Mouse (Mus musculus) left cerebral cortex, postnatal 36 days (tissue): ENCODE results near the gene Fgd6. TPM values are rescaled to one million over a fixed set of nuclear protein-coding genes. Genes with fewer than 3 reads are reported as not detected.

ENCODE experiments used
- DNase-seq, 2 experiments: peaks; one replicate each; pipeline ENCODE4 v3.0.0; 2021 to 2022; ENCODE audit warnings: low spot score in 2 of 2, mixed read lengths in 1 of 2
- intact Hi-C: fragments of 180-260 bp; cut with DNase I; formaldehyde crosslinking; loops from one replicate; pipeline ENCODE4 v1.15.1; 2025
- total RNA-seq, 2 experiments: library from RNA; stranded (reverse); gene quantifications; 2 replicates each; pipeline ENCODE4 v1.2.3; 2021

The Fgd6 gene
- total RNA-seq: 10 to 100 TPM in 1 of 2 experiments, 1 to 10 TPM in 1; 9.7 to 11.8 TPM

DNA sequence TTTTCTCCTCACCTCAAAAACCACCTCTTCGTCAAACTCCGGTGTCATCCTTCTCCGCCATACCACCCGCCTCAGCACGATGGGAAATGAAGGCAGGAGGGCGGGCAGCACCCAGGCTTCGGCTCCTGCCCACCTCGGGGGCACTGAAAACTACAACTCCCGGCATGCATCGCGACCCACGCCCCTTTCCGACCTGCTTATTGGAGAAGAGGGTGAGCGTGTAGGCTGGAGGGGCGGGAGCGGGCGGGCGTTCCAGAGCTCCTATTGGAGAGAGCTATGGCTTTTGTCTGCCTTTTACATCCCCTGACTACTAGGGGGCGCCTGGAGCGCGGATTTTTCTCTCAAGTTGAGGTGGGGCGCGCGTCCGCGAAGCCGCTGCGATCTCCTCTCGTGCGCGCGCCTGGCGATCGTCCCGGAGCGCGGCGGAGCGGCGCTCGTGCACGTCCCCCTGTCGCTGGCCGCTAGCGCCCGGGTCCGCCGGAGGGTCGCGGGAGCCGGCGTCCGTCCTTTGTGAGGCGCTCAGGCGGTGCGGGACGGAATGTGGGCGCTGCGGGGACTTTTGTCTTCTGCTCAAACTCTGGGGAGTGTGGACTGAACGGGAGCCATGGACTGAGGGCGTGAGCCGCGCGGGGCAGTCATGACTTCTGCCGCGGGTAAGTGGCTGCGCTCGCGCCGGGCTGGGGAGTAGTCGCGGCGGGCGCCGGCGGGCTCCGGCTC lies at the start of gene Fgd6, which contains the start of gene Vezt:
Gene Fgd6, plus strand, starts transcription at position 344 of the 717 bp plus-strand sequence.
Gene Vezt, minus strand, starts transcription at position 160 of the 717 bp plus-strand sequence.
- intact Hi-C loops: loop anchor here (1.0 to 5.0 kb wide), 3 partner anchors 46 to 112 kb away; partner anchors contain the start of gene Nr2c1
- peak; percentile 98 for DNase-seq

DNA sequence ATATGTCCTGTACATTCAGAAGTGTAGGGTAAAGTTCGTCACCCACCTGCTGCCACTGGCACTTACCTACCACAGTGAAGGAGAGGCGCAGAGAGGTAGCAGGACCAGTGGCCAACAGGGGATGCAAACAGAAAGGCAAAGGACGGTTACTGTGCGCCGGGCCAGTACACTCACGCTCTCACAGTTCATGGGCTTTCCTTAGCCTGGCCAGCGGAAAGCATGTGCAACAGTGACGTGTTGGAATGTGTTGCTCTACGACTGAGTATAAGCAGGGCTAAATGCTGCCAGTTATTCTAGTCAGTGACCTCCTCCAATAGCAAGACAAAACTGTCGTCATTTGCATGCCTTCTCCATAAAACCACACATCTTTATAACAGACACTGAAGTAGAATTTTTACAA lies 41.7 kb upstream of the Fgd6 start:
- DNase-seq: no peak
- intact Hi-C loops: no loop called here

DNA sequence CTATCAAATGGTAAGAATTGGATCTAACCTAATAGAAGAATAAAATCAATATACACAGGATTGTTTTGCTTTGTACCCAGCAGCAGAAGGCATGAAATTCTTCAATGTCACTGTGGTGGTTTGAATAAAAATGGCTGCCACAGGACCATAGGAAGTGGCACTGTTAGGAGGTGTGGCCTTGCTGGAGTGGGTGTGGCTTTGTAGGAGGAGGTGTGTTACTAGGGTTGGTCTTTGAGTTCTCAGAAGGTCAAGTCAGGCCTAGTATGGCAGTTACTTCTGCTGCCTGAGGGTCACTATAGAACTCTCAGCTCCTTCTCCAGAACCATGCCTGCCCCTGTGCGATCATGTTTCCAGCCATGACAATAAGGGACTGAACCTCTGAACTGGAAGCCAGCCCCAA lies 40.7 kb upstream of the Fgd6 start:
- intact Hi-C loops: no loop called here
- no peak for DNase-seq

DNA sequence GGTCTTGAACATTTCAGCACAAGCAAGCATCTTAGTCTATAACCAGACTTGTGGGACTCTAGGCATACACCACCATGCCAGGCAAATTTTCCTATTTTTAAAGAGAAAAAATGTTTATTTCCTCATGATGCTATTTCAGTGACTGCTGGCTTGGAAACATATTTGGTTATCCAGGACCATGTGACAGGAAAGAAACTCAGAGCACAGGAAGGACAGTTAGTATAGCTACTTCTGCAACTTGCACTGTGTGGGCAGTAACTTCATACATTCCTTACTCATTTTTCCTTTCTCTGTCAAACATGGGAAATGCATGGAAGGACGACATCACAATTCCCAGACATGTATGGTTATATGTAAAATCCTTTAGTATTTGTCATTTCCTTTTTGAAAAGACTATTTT lies 36.4 kb upstream of the Fgd6 start:
- no peak for DNase-seq
- intact Hi-C loops: no loop called here

DNA sequence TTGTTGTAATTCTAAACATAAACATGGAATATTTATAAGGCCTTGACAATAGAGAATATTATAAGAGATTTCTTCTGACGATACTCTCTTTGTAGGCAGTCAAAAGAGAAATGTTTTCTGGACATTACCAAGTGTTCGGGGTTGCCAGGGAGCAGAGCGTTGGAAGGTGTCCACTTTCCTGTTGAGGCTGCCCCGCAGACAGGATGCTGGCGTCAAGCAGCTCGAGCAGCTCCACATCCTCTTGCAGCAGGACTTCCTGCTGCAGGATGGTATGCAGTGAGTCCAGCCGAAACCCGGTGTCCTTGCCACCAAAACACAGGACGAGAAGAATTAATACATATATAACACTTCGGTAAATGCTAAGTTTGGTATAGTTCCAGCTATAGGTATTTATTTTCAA lies 35.6 kb upstream of the Fgd6 start:
- intact Hi-C loops: no loop called here
- DNase-seq: no peak

DNA sequence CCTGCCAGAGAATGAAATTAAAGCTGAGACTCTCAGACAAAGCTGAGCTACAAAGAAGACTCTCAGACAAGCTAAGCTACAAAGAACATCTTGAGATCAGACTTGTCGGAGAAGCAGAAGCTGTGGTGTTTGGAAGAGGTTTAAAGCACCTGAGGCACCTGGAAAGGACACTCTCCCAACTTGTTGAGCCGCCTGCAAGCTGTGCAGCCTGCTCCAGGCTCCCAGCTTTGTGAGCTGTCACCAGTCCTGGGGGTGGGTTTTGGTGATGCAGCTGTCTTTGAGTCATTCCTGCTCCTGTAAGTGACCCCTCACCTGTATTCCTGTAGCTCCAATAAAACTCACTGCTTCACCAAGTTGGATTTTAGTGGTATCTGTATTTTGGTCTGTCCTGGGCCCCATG lies 27.4 kb upstream of the Fgd6 start:
- intact Hi-C loops: no loop called here

DNA sequence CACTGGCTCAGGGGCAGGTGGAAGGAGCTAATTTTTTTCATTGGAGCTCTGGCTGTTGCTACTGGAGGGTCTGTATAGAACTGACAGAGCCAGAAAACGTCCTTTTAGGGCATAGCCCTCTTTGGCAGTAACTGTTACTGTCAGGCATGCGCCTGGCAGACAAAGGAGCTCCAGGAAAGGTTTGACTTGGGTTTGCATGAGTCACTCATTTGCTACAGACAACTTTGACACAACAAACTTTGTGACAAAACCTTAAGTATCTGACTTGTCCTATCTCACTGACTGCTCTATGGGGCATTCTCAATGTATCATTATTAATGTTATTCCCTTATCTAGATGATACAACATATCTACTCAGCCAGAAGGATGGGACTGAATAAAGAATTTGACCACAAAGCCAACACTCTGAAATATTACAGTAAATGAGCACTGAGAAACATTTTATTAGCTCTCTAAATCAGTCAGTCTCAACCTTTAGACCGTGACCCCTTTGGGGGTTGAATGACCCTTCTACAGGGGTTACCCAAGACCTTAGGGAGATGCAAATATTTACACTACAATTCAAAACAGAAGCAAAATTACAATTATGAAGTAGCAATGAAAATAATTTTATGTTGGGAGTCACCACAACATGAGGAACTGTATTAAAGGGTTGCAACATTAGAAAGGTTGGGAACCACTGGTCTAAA lies 25.7 kb upstream of the Fgd6 start:
- no peak for DNase-seq
- intact Hi-C loops: no loop called here

More for the DNA sequence above, 27.4 kb upstream of the Fgd6 start:
- no peak for DNase-seq

DNA sequence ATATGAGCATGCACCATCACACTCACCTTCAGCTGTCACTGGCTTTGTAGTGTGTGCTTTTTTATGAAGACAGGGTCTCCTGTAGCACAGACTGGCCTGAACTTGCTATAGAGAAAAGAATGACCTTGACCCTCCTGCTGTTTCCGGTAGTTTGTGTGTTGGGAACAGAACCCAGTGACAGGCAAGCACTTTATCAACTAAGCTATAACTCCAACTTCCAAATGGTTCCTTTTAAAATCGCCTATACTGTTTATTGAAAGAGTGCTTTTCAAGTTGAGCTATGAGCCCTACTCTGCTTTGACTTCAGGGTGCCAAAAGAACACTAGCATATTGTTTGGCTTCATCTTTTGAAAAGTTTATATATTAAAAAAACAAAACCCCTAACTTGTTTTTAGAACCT lies 24.8 kb upstream of the Fgd6 start:
- DNase-seq: no peak
- intact Hi-C loops: no loop called here

DNA sequence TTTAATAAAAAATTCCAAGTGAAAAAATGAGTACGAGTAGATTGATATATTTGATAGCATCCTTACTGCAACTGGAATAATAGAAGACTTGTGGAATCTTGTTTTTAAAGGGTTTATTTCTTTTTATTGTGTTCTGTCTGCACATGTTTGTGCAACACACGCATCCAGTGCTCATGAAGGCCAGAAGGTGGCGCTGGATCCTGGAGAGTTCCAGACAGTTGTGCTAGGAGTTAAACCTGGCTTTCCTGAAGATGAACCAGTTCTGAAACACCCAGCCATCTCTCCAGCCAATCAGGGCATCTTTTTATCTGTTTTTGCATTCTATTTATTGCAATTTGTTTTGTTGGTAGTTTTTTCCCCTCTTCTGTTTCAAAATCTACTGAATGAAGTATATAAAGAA lies 22.6 kb upstream of the Fgd6 start:
- intact Hi-C loops: no loop called here
- DNase-seq: peak in 1 of 2 experiments; percentile 28

DNA sequence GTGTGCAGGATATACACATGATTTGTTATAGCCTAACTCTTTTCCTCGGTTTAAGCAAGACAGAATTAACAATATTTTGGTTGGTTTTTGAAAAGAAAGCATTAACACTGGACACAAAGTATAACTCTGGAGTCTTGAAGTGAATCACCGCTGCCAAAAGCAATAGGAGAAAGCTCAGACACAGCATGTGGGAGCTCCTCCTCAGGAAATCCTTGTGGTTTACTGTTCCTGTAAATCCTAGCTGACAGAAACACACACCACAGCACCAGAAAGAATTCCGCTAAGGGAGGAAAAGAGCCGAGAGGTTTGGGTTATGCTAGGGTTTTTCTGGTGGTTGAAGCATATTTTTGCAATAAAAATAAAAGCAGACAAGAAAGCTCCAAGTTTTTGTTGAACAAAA lies 21.6 kb upstream of the Fgd6 start:
- DNase-seq: no peak
- intact Hi-C loops: no loop called here

DNA sequence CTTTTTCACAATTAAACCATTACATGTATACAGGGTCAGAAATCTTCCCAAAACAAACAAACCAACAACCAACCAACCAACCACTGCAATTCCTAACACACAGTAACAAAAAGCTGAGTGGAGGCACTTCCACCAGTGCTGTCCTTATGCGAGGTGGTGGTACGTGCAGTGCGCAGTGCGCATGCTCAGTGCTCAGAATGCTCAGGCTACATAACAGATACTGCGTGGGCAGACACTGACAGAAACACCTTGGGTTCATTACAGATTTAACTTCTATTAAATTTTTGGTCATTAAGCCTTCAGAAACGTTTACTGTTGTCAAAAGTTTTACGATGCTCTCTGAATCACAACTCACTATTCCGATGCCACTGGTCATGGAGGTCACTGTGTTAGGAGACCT lies 18.3 kb upstream of the Fgd6 start:
- no peak for DNase-seq
- intact Hi-C loops: no loop called here

DNA sequence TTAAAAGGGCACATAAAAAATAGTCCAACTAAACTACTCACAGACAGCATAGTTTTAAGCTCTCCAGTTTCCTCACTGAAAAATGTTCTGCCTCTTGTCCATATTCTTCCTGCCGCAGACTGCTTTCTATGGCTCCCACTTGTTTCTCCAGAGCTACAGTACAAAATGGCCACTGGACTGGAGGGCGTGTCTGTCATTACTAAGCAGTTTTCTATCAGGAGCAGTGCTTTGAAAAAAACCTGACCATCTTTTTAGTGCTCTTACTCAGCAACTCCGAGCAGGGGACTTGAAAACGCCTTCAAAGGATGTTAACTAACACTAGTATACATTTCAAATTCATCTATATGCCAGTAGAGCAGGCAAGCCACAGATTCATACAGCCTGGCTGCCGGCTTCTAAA lies 15.2 kb upstream of the Fgd6 start:
- intact Hi-C loops: no loop called here
- DNase-seq: no peak

DNA sequence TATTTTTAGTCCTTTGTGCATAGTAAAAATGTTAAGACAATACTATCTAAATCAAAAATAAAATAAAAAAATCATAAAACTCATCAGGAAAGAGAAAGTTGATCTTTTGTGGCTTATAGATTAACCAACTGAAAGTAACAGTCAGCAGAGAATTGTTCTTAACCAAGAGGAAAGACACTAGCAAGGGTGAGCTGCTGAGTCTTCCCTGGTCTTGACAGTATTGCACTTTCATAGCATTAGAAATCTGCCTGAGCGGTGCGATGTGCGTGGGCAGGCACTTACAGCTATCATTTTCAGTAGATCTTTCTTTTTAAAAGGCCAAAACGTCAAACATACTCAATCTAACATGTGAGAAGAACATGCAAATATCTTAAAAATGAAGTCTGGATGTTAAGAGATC lies 14.7 kb upstream of the Fgd6 start:
- intact Hi-C loops: no loop called here
- DNase-seq: no peak

DNA sequence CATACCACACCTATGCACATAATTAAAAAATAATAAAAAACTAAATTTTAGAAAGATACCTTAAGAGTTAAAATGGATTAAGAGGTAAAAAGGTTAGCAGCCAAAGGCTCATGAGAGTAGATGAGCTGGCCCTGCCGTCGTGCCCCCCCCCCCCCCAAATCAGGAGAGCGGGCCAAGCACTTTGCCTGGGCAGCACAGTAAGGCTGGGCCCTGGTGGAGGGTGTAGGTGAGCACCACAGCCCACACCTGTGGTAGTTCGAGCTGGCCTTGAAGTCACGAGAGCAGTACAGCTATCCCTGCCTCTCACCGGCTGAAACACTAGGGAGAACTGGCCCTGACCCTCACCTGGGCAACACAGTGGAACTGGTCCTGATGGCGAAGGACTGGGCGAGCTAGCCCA lies 10.7 kb upstream of the Fgd6 start:
- no peak for DNase-seq
- intact Hi-C loops: no loop called here

DNA sequence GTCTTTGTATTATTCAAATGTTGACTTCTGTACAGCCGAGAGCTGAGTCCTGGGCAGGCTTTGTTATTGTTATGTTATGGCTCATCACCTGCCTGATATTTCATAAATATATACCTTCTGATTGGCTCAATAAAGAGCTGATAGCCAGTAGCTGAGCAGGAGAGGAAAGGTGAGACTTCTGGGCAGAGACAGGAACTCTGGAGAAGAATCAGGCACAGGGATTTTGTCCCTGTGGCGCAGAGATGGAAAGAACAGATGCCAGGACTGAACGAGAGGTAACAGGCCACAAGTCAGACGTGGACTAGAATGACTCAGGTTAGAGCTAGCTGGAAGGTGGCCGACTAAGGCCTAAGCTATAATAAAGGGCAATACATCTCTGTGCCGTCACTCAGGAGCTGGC lies 7.3 kb upstream of the Fgd6 start:
- intact Hi-C loops: no loop called here
- DNase-seq: no peak

DNA sequence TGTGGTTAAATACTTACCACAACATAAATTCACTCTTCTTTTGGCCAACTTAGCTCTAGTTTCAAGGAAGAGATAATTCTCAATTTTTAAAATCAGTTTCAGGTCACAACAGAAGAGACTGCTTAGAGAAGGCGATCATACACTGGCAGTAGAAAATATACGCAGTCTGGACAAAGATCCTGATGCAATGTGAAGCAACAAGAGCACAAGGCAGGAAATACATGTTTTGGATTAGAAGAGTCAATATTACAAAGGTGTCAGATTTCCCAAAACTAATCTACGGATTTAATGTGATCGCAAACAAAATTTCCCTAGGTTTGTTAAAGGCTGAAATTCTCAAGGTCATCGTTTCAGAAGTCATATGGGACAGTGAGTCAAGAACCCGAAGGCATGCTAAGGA lies 4.6 kb upstream of the Fgd6 start:
- DNase-seq: no peak
- intact Hi-C loops: no loop called here

DNA sequence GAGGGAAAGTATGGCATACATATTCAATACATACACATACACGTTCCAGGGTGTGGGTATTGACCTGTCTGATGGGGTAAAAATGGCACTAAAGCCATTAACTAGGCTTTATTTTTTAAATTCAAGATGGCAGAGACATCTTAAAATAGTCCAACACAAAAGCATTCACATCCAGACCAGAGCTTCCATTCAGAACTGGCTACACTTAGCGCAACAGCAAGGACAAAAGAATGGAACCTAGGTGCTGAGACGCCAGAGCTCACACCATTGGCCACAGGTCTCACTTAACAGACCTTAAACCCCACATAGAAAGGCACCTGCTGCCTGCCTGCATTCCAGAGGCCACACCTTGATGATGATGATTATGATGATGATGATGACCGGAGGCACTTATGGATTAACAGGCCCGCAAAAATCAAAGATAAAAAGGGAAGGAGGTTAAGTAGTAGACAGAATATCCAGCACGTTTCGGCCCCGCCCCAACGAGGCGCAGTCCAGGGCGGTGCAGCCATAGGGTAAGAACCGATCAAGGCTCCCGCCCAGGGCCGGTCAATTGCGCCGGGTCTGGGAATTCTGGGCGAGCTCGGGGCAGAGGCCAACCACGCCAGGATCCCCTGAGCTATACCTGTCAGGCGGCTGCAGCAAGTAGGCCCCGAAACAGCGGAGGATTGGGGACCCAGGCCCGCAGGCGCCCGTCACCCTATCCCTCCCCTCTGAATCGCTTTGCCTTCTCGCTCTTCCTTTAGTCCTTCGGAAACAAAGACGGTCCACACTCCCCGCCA lies 734 bp upstream of the Fgd6 start:
- no peak for DNase-seq

DNA sequence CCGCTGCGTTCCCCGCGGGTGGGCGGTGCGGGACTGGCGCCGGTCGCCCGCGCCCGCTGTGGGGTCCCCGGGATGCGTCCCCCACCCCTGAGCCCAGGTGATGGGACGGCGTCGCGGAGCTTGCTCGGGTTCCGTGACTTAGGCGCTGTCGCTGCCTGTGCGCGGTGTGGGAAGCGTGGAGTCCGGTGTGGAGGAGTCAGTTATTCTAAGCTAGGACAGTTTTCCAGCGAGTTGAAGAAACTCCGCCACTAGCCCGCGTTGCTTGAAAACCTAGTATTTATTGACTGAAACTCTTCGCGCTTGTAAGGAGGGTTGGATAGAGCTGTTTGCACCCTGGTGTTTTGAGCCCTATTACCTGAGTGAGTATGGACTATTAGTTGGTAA lies 566 bp downstream of the Fgd6 start:
- intact Hi-C loops: loop anchor here (2.0 to 5.0 kb wide), 2 partner anchors 46 to 80 kb away; no protein-coding TSS in a partner anchor

More for the DNA sequence above, 734 bp upstream of the Fgd6 start:
- intact Hi-C loops: loop anchor here (1.0 to 5.0 kb wide), 2 partner anchors 47 to 113 kb away; partner anchors contain the start of gene Nr2c1

DNA sequence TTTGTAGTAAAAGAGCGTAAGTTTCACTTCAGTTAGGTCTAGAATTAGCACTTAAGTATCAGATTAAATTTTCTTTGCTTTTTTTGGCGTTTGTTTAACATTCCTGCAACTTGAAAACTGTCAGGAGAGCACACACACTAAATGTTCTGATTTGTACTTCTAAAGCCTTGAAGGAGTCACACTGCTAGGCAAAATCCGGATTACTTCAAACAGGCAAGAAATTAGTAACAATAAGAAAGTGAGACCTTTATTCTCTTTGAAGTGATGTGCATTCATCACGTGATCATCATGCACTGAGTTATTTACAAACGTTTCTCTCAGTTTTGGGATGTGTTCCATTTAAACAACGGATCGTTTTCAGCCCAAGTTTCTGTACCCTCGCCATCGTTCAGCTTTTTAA lies 1.4 kb downstream of the Fgd6 start:
- DNase-seq: no peak
- intact Hi-C loops: loop anchor here (2.0 to 5.0 kb wide), 2 partner anchors 45 to 80 kb away; no protein-coding TSS in a partner anchor

More for the DNA sequence above, 566 bp downstream of the Fgd6 start:
- DNase-seq: no peak

DNA sequence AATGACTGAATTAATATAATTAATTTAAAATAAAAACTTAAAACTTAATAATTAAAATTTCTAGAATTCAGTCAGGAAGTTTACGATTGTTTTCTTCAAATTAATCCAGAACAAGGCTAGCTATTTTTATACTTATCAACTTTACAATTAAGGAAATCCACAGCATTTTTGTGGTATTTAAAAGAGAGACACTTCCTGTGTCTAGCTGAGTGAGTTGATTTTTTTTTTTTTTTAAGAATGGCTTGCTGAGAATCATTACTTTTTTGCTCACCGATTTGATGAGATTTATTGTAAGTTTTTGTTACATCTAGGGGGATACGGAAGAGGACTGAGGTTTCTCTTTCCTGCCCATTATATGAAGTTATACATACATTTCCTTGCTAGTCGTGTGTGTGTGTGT lies 1.8 kb downstream of the Fgd6 start:
- no peak for DNase-seq
- intact Hi-C loops: loop anchor here (2.0 to 5.0 kb wide), 2 partner anchors 45 to 79 kb away; no protein-coding TSS in a partner anchor
